Mouse (Mus musculus) left cerebral cortex, adult 2 months (tissue): ENCODE results near the gene Dtwd1. TPM values are rescaled to one million over a fixed set of nuclear protein-coding genes. Genes with fewer than 3 reads are reported as not detected.

Experiments used
- total RNA-seq, 2 experiments: library from RNA; stranded (reverse); gene quantifications; 2 replicates each; pipeline ENCODE4 v1.2.3; 2021

The Dtwd1 gene
- total RNA-seq, 2 experiments from 2014 or later = 10.1 to 12.2 TPM

Other genes with a start within 250 kb of the Dtwd1 start
- under 1 TPM; 0.25 to 0.70 TPM for gene Fgf7, start 117.5 kb upstream of the Dtwd1 start, total RNA-seq
- gene Fam227b, start 137 bp upstream of the Dtwd1 start, total RNA-seq = not detected
- gene Gm17555, start 63.0 kb downstream of the Dtwd1 start, total RNA-seq = not detected